Mouse (Mus musculus): ENCODE results near the gene Il6ra. TPM values are rescaled to one million over a fixed set of nuclear protein-coding genes. Genes with fewer than 3 reads are reported as not detected.
A peak's percentile ranks its signal among the peaks of the same experiment; 100 is the strongest.

The Il6ra gene
- total RNA-seq, 2 experiments from 2014 or later: 4.3 to 6.4 TPM

GRCm38 (mm10) chr3:89898870-89899510 is 14.0 kb downstream of the Il6ra start:
- intact Hi-C loops (cut with DNase I): no loop called here
- TF ChIP-seq CTCF (IDR thresholded peaks at IDR 0.05): no peak
- no peak overlapping the region for H3K4me3 ChIP-seq
- no peak for DNase-seq
- H3K27ac ChIP-seq: peak overlapping the region; percentile 61

- H3K27ac ChIP-seq: no peak overlapping the region
- intact Hi-C loops (cut with DNase I): no loop called here
- DNase-seq: no peak
- no peak overlapping the region for H3K4me3 ChIP-seq
- TF ChIP-seq CTCF (IDR thresholded peaks at IDR 0.05): no peak
Measured at GRCm38 (mm10) chr3:89898011-89898410, 15.0 kb downstream of the Il6ra start.

- intact Hi-C loops (cut with DNase I): no loop called here
Measured at GRCm38 (mm10) chr3:89897204-89897796, 15.7 kb downstream of the Il6ra start.

GRCm38 (mm10) chr3:89896571-89896970 is 16.4 kb downstream of the Il6ra start:
- intact Hi-C loops (cut with DNase I): no loop called here
- Histone ChIP-seq H3K4me3 (no peak overlapping the region), H3K27ac (no peak overlapping the region)
- DNase-seq: no peak
- no peak for TF ChIP-seq CTCF (IDR thresholded peaks at IDR 0.05)

More at GRCm38 (mm10) chr3:89897204-89897796, 15.7 kb downstream of the Il6ra start:
- Histone ChIP-seq H3K4me3 (no peak overlapping the region), H3K27ac (peak overlapping the region; percentile 16; the same call in 1 of the 2 replicates)
- TF ChIP-seq CTCF (IDR thresholded peaks at IDR 0.05): no peak
- no peak for DNase-seq

- DNase-seq: no peak
- no peak for TF ChIP-seq CTCF (IDR thresholded peaks at IDR 0.05)
- intact Hi-C loops (cut with DNase I): no loop called here
- Histone ChIP-seq H3K27ac (no peak overlapping the region), H3K4me3 (no peak overlapping the region)
Measured at GRCm38 (mm10) chr3:89892517-89893106, 20.4 kb downstream of the Il6ra start.

GRCm38 (mm10) chr3:89891696-89892095 is 21.3 kb downstream of the Il6ra start:
- TF ChIP-seq CTCF (IDR thresholded peaks at IDR 0.05): no peak
- Histone ChIP-seq H3K4me3 (no peak overlapping the region), H3K27ac (no peak overlapping the region)
- intact Hi-C loops (cut with DNase I): no loop called here
- DNase-seq: no peak

GRCm38 (mm10) chr3:89889841-89890430 is 23.1 kb downstream of the Il6ra start:
- no peak for TF ChIP-seq CTCF (IDR thresholded peaks at IDR 0.05)
- Histone ChIP-seq H3K4me3 (no peak overlapping the region), H3K27ac (peak overlapping the region; percentile 46)
- peak; percentile 50 for DNase-seq
- intact Hi-C loops (cut with DNase I): no loop called here

- no peak overlapping the region for H3K27ac ChIP-seq
- intact Hi-C loops (cut with DNase I): no loop called here
- H3K4me3 ChIP-seq: no peak overlapping the region
- DNase-seq: no peak
- TF ChIP-seq CTCF (IDR thresholded peaks at IDR 0.05): no peak
Measured at GRCm38 (mm10) chr3:89887582-89888230, 25.3 kb downstream of the Il6ra start.

GRCm38 (mm10) chr3:89885766-89886165 is 27.2 kb downstream of the Il6ra start:
- no peak for TF ChIP-seq CTCF (IDR thresholded peaks at IDR 0.05)
- no peak overlapping the region for H3K4me3 ChIP-seq
- intact Hi-C loops (cut with DNase I): no loop called here
- no peak overlapping the region for H3K27ac ChIP-seq
- DNase-seq: no peak

GRCm38 (mm10) chr3:89883582-89884041 is 29.4 kb downstream of the Il6ra start:
- TF ChIP-seq CTCF (IDR thresholded peaks at IDR 0.05): no peak
- DNase-seq: no peak
- intact Hi-C loops (cut with DNase I): no loop called here
- no peak overlapping the region for H3K4me3 ChIP-seq
- no peak overlapping the region for H3K27ac ChIP-seq

- Histone ChIP-seq H3K4me3 (no peak overlapping the region), H3K27ac (no peak overlapping the region)
- no peak for DNase-seq
- TF ChIP-seq CTCF (IDR thresholded peaks at IDR 0.05): no peak
- intact Hi-C loops (cut with DNase I): no loop called here
Measured at GRCm38 (mm10) chr3:89882556-89883181, 30.3 kb downstream of the Il6ra start.

All from gastrocnemius, adult 2 months (tissue).